Mouse (Mus musculus) telencephalon, adult 2 months (tissue): Measurements from ENCODE around the gene Aldh3a2.
"Not testable (repeated sequence)": the region's sequence is repeated elsewhere in the genome, so short reads cannot be mapped to it uniquely, and the experiment has no call there.

ENCODE experiments used
- DNase-seq: peaks from one replicate; pipeline ENCODE4 v3.0.0-alpha.2; 2011; ENCODE audit warnings: low read depth, low spot score

Aldh3a2 gene

GRCm38 (mm10) chr11:61215936-61216335, 51.3 kb downstream of the Aldh3a2 start:
- DNase-seq, result no peak

GRCm38 (mm10) chr11:61212102-61212501, 55.2 kb downstream of the Aldh3a2 start:
- DNase-seq, result no peak

GRCm38 (mm10) chr11:61208316-61208715, 58.9 kb downstream of the Aldh3a2 start:
- DNase-seq, result no peak

- no peak for DNase-seq
Measured at GRCm38 (mm10) chr11:61207487-61208246, 59.6 kb downstream of the Aldh3a2 start, which contains the start of gene Aldh3a1. Gene Aldh3a1 (plus strand): TSS chr11:61207537.

GRCm38 (mm10) chr11:61206136-61206535, 61.1 kb downstream of the Aldh3a2 start:
- no peak for DNase-seq

- peak; percentile 63 for DNase-seq
Measured at GRCm38 (mm10) chr11:61205167-61205950, 61.9 kb downstream of the Aldh3a2 start.

- no peak for DNase-seq
Measured at GRCm38 (mm10) chr11:61202810-61203209, 64.5 kb downstream of the Aldh3a2 start.

GRCm38 (mm10) chr11:61202186-61202585, 65.1 kb downstream of the Aldh3a2 start:
- DNase-seq, result no peak

GRCm38 (mm10) chr11:61199620-61200362, 67.5 kb downstream of the Aldh3a2 start:
- no peak for DNase-seq

- DNase-seq, result no peak
Measured at GRCm38 (mm10) chr11:61197935-61198334, 69.3 kb downstream of the Aldh3a2 start.

- DNase-seq, result no peak
Measured at GRCm38 (mm10) chr11:61196616-61197353, 70.5 kb downstream of the Aldh3a2 start.

- DNase-seq, result no peak
Measured at GRCm38 (mm10) chr11:61193392-61193791, 73.9 kb downstream of the Aldh3a2 start.

- no peak for DNase-seq
Measured at GRCm38 (mm10) chr11:61192779-61193178, 74.5 kb downstream of the Aldh3a2 start.

- not testable (repeated sequence) for DNase-seq
Measured at GRCm38 (mm10) chr11:61192123-61192522, 75.1 kb downstream of the Aldh3a2 start.

- no peak for DNase-seq
Measured at GRCm38 (mm10) chr11:61190776-61191175, 76.5 kb downstream of the Aldh3a2 start.

GRCm38 (mm10) chr11:61183820-61184219, 83.4 kb downstream of the Aldh3a2 start:
- no peak for DNase-seq

GRCm38 (mm10) chr11:61181624-61182023, 85.6 kb downstream of the Aldh3a2 start:
- no peak for DNase-seq

GRCm38 (mm10) chr11:61180361-61180760, 86.9 kb downstream of the Aldh3a2 start:
- DNase-seq, result peak; percentile 60

- DNase-seq, result no peak
Measured at GRCm38 (mm10) chr11:61176321-61176720, 90.9 kb downstream of the Aldh3a2 start.

GRCm38 (mm10) chr11:61175778-61176177, 91.5 kb downstream of the Aldh3a2 start:
- no peak for DNase-seq
